Mouse (Mus musculus) thymus, adult 2 months (tissue): ENCODE data around the gene Gk5.
"Not testable (repeated sequence)": the region's sequence is repeated elsewhere in the genome, so short reads cannot be mapped to it uniquely, and the experiment has no call there.

Experiments used
- CTCF ChIP-seq: fragments of 200-500 bp; IDR thresholded peaks from 2 replicates; pipeline ENCODE4 v1.5.1; 2012; ENCODE audit warnings: mild to moderate bottlenecking, control low read depth, low read length, moderate library complexity, borderline replicate concordance; ENCODE audit not compliant: control insufficient read depth, poor library complexity, insufficient read depth; ENCODE audit errors: extremely low read depth
- POLR2A ChIP-seq: fragments of 200-500 bp; IDR thresholded peaks from 2 replicates; pipeline ENCODE4 v1.6.1; 2012; ENCODE audit warnings: mild to moderate bottlenecking, low read length, control low read depth, moderate library complexity; ENCODE audit not compliant: control insufficient read depth, poor library complexity, insufficient read depth; ENCODE audit errors: extremely low read depth

DNA sequence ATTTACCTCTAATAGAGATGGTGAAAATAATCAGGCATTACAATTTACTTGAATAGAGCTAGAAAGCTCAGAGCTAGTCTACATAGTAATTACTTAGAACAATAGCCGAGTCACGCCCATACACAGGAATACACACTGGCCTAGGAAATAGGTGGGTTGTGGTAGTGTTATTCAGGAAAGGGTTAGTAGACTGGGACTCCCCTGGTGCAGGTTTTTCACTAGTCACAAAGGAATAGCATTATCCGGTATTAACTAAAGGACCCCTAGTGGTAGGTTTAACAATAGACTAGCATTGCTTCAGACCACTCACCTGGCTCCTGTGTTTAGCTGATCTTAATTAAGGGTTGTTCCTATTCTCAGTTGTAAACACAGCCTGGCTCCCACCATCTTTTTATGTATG, 30.7 kb upstream of the Gk5 start:
- not testable (repeated sequence) for TF ChIP-seq CTCF, POLR2A
